Mouse (Mus musculus): ENCODE measurements around the gene Lypd3. TPM values are rescaled to one million over a fixed set of nuclear protein-coding genes. Genes with fewer than 3 reads are reported as not detected.

Lypd3 gene
- total RNA-seq (2018; cell fraction: chromatin; rRNA removed) = not detected
- not detected for total RNA-seq (2018; cell fraction: cytosol; rRNA removed)
- not detected for total RNA-seq (2018; cell fraction: nucleus; rRNA removed)
- not detected in 3 replicates for polyA plus RNA-seq (2018)

GRCm38 (mm10) chr7:24636264-24636663, at the start of gene Lypd3:
Gene Lypd3 (plus strand): TSS chr7:24636550.
- no peaks in the 10 kb centered on the region for H3K36me3 ChIP-seq (ENCODE audit: inconsistent target)
- H3K27ac ChIP-seq = no peak within 1 kb of the TSS
- H3K79me2 ChIP-seq (ENCODE audit: inconsistent target) = no peaks in the 10 kb centered on the region
- 76% methylated on average over 14 of the region's 15 CpGs for WGBS (ENCODE audit: missing documents)
- H3K4me3 ChIP-seq (ENCODE audit: inconsistent target) = no peak within 1 kb of the TSS

- Histone ChIP-seq H3K4me3 (ENCODE audit: inconsistent target) (no peak overlapping the region), H3K79me2 (ENCODE audit: inconsistent target) (no peaks in the 10 kb centered on the region), H3K27ac (no peak overlapping the region), H3K36me3 (ENCODE audit: inconsistent target) (no peaks in the 10 kb centered on the region)
- 33% methylated on average over 8 of the region's 8 CpGs for WGBS (ENCODE audit: missing documents)
These were observed 49.5 kb upstream of the Lypd3 start for GRCm38 (mm10) chr7:24586828-24587227.

GRCm38 (mm10) chr7:24587330-24588105, 48.8 kb upstream of the Lypd3 start, which contains the start of the genes Ethe1 and Zfp575:
Gene Ethe1 (plus strand): TSS chr7:24587543.
Gene Zfp575 (minus strand): TSS chr7:24587641.
- 19% methylated on average over 30 of the region's 30 CpGs for WGBS (ENCODE audit: missing documents)
- Histone ChIP-seq H3K27ac (no peak within 1 kb of the TSS), H3K4me3 (ENCODE audit: inconsistent target) (no peak within 1 kb of the TSS), H3K36me3 (ENCODE audit: inconsistent target) (no peaks in the 10 kb centered on the region), H3K79me2 (ENCODE audit: inconsistent target) (no peaks in the 10 kb centered on the region)

- Histone ChIP-seq H3K27ac (no peak overlapping the region), H3K79me2 (ENCODE audit: inconsistent target) (no peaks in the 10 kb centered on the region), H3K36me3 (ENCODE audit: inconsistent target) (no peaks in the 10 kb centered on the region), H3K4me3 (ENCODE audit: inconsistent target) (no peak overlapping the region)
- 59% methylated on average over 13 of the region's 13 CpGs for WGBS (ENCODE audit: missing documents)
These were observed 48.0 kb upstream of the Lypd3 start for GRCm38 (mm10) chr7:24588336-24588735.

- H3K4me3 ChIP-seq (ENCODE audit: inconsistent target) = no peak overlapping the region
- 82% methylated on average over 5 of the region's 5 CpGs for WGBS (ENCODE audit: missing documents)
- H3K36me3 ChIP-seq (ENCODE audit: inconsistent target) = no peaks in the 10 kb centered on the region
- H3K27ac ChIP-seq = no peak overlapping the region
- H3K79me2 ChIP-seq (ENCODE audit: inconsistent target) = peaks cover 7% of the 10 kb centered on the region; the same call in 1 of the 2 replicates
These were observed 44.6 kb upstream of the Lypd3 start for GRCm38 (mm10) chr7:24591735-24592134.

- 57% methylated on average over 4 of the region's 4 CpGs for WGBS (ENCODE audit: missing documents)
- Histone ChIP-seq H3K79me2 (ENCODE audit: inconsistent target) (peaks cover 7% of the 10 kb centered on the region; the same call in 1 of the 2 replicates), H3K36me3 (ENCODE audit: inconsistent target) (no peaks in the 10 kb centered on the region), H3K4me3 (ENCODE audit: inconsistent target) (no peak overlapping the region), H3K27ac (no peak overlapping the region)
These were observed 44.2 kb upstream of the Lypd3 start for GRCm38 (mm10) chr7:24592163-24592562.

- 98% methylated on average over 4 of the region's 6 CpGs for WGBS (ENCODE audit: missing documents)
- H3K36me3 ChIP-seq (ENCODE audit: inconsistent target) = no peaks in the 10 kb centered on the region
- H3K4me3 ChIP-seq (ENCODE audit: inconsistent target) = no peak overlapping the region
- peaks cover 7% of the 10 kb centered on the region; the same call in 1 of the 2 replicates for H3K79me2 ChIP-seq (ENCODE audit: inconsistent target)
- no peak overlapping the region for H3K27ac ChIP-seq
These were observed 43.6 kb upstream of the Lypd3 start for GRCm38 (mm10) chr7:24592781-24593180.

- H3K27ac ChIP-seq = peak overlapping the region; percentile 43; the same call in 1 of the 2 replicates
- H3K36me3 ChIP-seq (ENCODE audit: inconsistent target) = no peaks in the 10 kb centered on the region
- peak overlapping the region; percentile 69 for H3K4me3 ChIP-seq (ENCODE audit: inconsistent target)
- peaks cover 7% of the 10 kb centered on the region; the same call in 1 of the 2 replicates for H3K79me2 ChIP-seq (ENCODE audit: inconsistent target)
- WGBS (ENCODE audit: missing documents) = 1% methylated on average over 34 of the region's 39 CpGs
These were observed 42.6 kb upstream of the Lypd3 start for GRCm38 (mm10) chr7:24593621-24594308.

GRCm38 (mm10) chr7:24594309-24594803, 42.0 kb upstream of the Lypd3 start:
- H3K4me3 ChIP-seq (ENCODE audit: inconsistent target) = peak overlapping the region; percentile 69
- H3K36me3 ChIP-seq (ENCODE audit: inconsistent target) = no peaks in the 10 kb centered on the region
- WGBS (ENCODE audit: missing documents) = 35% methylated on average over 13 of the region's 13 CpGs
- H3K79me2 ChIP-seq (ENCODE audit: inconsistent target) = peaks cover 7% of the 10 kb centered on the region; the same call in 1 of the 2 replicates
- no peak overlapping the region for H3K27ac ChIP-seq

GRCm38 (mm10) chr7:24595464-24595863, 40.9 kb upstream of the Lypd3 start:
- peaks cover 7% of the 10 kb centered on the region; the same call in 1 of the 2 replicates for H3K79me2 ChIP-seq (ENCODE audit: inconsistent target)
- H3K27ac ChIP-seq = no peak overlapping the region
- H3K36me3 ChIP-seq (ENCODE audit: inconsistent target) = no peaks in the 10 kb centered on the region
- H3K4me3 ChIP-seq (ENCODE audit: inconsistent target) = no peak overlapping the region
- 13% methylated on average over 2 of the region's 2 CpGs for WGBS (ENCODE audit: missing documents)

GRCm38 (mm10) chr7:24598121-24598520, 38.2 kb upstream of the Lypd3 start:
- 56% methylated on average over 4 of the region's 4 CpGs for WGBS (ENCODE audit: missing documents)
- Histone ChIP-seq H3K4me3 (ENCODE audit: inconsistent target) (no peak overlapping the region), H3K27ac (no peak overlapping the region), H3K79me2 (ENCODE audit: inconsistent target) (peaks cover 7% of the 10 kb centered on the region; the same call in 1 of the 2 replicates), H3K36me3 (ENCODE audit: inconsistent target) (no peaks in the 10 kb centered on the region)

- no peak overlapping the region for H3K4me3 ChIP-seq (ENCODE audit: inconsistent target)
- H3K27ac ChIP-seq = no peak overlapping the region
- 89% methylated on average over 15 of the region's 15 CpGs for WGBS (ENCODE audit: missing documents)
- no peaks in the 10 kb centered on the region for H3K36me3 ChIP-seq (ENCODE audit: inconsistent target)
- H3K79me2 ChIP-seq (ENCODE audit: inconsistent target) = peaks cover 2% of the 10 kb centered on the region; the same call in 1 of the 2 replicates
These were observed 36.9 kb upstream of the Lypd3 start for GRCm38 (mm10) chr7:24599211-24600067.

- H3K4me3 ChIP-seq (ENCODE audit: inconsistent target) = no peak overlapping the region
- no peaks in the 10 kb centered on the region for H3K79me2 ChIP-seq (ENCODE audit: inconsistent target)
- H3K27ac ChIP-seq = no peak overlapping the region
- WGBS (ENCODE audit: missing documents) = 5% methylated on average over 13 of the region's 13 CpGs
- H3K36me3 ChIP-seq (ENCODE audit: inconsistent target) = no peaks in the 10 kb centered on the region; the same call in 1 of the 2 replicates
These were observed 35.3 kb upstream of the Lypd3 start for GRCm38 (mm10) chr7:24600941-24601597.
